Mouse (Mus musculus) G1E (cell line): ENCODE measurements at regions not wholly inside any gene's neighbourhood (a gene's known extent, or its start where the extent isn't known, plus 50 kb on each side); places are given as distances from the start of the nearest gene placed in this dataset.

Source experiments
- ATAC-seq: 2 replicates; pipeline ENCODE4 v1.8.0; 2016; ENCODE audit warnings: mild to moderate bottlenecking; ENCODE audit not compliant: insufficient number of reproducible peaks, poor library complexity, low FRiP score, severe bottlenecking; ENCODE audit errors: extremely low read depth
- DNase-seq: peaks from one replicate; pipeline ENCODE4 v3.0.0; 2012; ENCODE audit warnings: low spot score
- H3K27me3 ChIP-seq: 2 replicates; pipeline ENCODE4 v1.6.1; 2012; ENCODE audit warnings: mild to moderate bottlenecking, low read length, inconsistent platforms; ENCODE audit not compliant: insufficient read depth
- H3K36me3 ChIP-seq: replicated peaks from 2 replicates; pipeline ENCODE3; 2012; ENCODE audit warnings: mild to moderate bottlenecking, inconsistent platforms
- H3K4me1 ChIP-seq: 2 replicates; pipeline ENCODE4 v1.6.1; 2012; ENCODE audit warnings: low read depth, low read length, inconsistent platforms, mixed read lengths; ENCODE audit not compliant: insufficient read depth
- H3K4me3 ChIP-seq: 2 replicates; pipeline ENCODE4 v1.5.1; 2012; ENCODE audit warnings: low read depth, mild to moderate bottlenecking, inconsistent platforms, low read length, moderate library complexity, mixed read lengths
- H3K9me3 ChIP-seq: replicated peaks from 2 replicates; pipeline ENCODE4 v1.6.1; 2012; ENCODE audit warnings: inconsistent platforms
- CTCF ChIP-seq: IDR thresholded peaks from 2 replicates; pipeline ENCODE4 v1.5.1; 2012; ENCODE audit warnings: low read depth, low read length, inconsistent platforms, mixed read lengths
- GATA1 ChIP-seq: IDR thresholded peaks from 2 replicates; pipeline ENCODE4 v1.6.1; 2012; ENCODE audit warnings: borderline replicate concordance, low read length, inconsistent platforms, mixed read lengths
- GATA2 ChIP-seq: IDR thresholded peaks from 2 replicates; pipeline ENCODE4 v1.6.1; 2012; ENCODE audit warnings: low read depth, low read length, inconsistent platforms, borderline replicate concordance
- POLR2AphosphoS5 ChIP-seq: IDR thresholded peaks from 2 replicates; pipeline ENCODE4 v1.6.1; 2012; ENCODE audit warnings: low read depth, low read length, inconsistent platforms; ENCODE audit not compliant: insufficient replicate concordance
- TAL1 ChIP-seq: conservative IDR thresholded peaks from 2 replicates; pipeline ENCODE4 v1.6.1; 2012; ENCODE audit warnings: low read depth, low read length, inconsistent platforms, mixed read lengths

DNA sequence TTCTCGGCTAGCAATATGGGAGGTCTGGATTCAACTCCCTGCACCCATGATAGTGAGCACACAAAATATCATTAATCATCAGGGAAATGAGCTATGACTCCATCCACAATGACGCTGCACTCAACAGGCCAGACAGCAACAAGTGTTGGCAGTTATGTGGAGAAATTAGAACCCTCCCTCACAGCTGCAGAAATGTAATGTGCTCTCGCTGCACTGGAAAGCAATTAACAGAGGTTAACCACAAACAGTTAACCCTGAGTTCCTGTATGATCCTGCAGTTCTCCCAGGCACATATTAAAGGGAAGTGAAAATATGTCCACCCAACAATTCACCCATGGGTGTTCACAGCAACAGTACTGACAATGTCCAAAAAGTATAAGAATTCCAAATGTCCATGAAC lies 54.0 kb upstream of the Jade2 start:
- no peak for DNase-seq
- H3K27me3 ChIP-seq = peaks cover 12% of the 10 kb centered on the region; the same call in 1 of the 2 replicates
- TF ChIP-seq GATA1 = no peak
- peaks cover 4% of the 10 kb centered on the region; the same call in 1 of the 2 replicates for H3K4me1 ChIP-seq
- H3K9me3 ChIP-seq = no peaks in the 10 kb centered on the region
- ATAC-seq = no peak
- H3K4me3 ChIP-seq = no peak overlapping the region
- no peaks in the 10 kb centered on the region for H3K36me3 ChIP-seq

DNA sequence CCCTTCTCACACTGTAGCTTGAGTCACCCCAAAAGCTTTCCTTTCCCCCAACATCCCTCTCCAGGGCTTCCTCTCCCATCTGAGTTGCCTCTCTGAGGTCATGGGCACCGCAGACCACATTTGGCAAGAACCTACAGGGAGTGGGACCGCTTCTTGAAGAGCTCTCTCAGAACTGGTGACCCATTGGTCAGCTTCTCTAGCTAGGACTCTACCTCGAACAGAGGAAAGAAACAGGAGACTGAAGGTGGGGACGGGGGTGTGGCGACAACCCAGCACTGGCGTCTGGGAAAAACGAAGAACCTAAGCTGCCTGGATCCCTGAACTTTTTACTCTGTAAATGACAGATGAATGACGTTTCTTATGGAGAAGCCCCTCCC lies 51.8 kb upstream of the Cdkn2aipnl start:
- peaks cover 9% of the 10 kb centered on the region for H3K4me1 ChIP-seq
- no peak overlapping the region for H3K4me3 ChIP-seq
- no peak for ATAC-seq
- no peak for TF ChIP-seq GATA1
- no peaks in the 10 kb centered on the region for H3K36me3 ChIP-seq
- H3K27me3 ChIP-seq = peaks cover 15% of the 10 kb centered on the region
- DNase-seq = no peak
- no peaks in the 10 kb centered on the region for H3K9me3 ChIP-seq

DNA sequence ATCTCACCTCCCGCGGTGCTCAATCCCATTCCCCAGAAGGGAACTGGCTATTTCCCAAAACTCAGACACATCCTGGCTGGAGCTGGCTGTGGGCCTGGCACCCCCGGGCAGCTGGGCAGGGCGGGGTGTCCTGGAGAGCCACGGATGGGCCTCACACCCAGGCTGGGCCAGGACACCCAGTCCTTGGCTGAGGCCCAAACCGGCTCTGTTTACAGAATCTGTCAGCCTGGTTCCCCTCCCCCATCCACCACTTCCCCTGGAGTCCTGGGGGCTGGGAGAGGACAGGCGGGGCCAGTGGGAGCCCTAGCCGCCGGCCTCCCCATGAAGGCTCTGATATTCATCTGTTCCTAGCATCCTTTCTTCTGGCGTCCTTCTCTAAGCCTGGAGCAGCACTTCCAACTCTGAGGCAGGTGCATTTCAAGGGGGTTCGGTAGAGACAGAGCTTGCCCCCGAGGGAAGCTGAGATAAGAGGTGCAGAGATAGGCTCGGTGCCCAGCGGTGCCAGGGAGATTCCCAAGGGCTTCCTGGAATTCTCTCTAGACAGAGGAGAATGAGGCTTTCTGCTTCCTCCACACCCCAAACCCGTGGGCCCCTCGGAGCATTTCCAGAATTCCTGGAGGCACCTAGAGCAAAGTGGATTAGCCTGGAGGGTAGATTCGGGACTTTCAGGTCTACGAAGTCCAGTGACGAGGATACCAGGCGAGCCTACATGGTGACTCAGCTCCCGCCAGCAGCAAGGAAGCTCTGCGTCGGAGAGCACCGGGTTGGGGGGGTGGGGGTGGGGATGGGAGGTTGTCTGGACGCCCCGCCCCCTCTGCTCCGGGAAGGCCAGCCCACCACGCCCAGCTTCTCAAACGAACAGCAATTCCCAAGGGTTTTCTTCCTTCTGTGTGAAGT lies 51.2 kb upstream of the Cdkn2aipnl start:
- no peaks in the 10 kb centered on the region for H3K36me3 ChIP-seq
- peaks cover 15% of the 10 kb centered on the region for H3K27me3 ChIP-seq
- ATAC-seq = no peak
- H3K4me3 ChIP-seq = no peak overlapping the region; the same call in 1 of the 2 replicates
- peak; percentile 12 for DNase-seq
- no peaks in the 10 kb centered on the region for H3K9me3 ChIP-seq
- H3K4me1 ChIP-seq = peaks cover 9% of the 10 kb centered on the region
- no peak for TF ChIP-seq CTCF
- TF ChIP-seq POLR2AphosphoS5 = no peak
- TF ChIP-seq TAL1 = no peak
- no peak for TF ChIP-seq GATA1
- TF ChIP-seq GATA2 = no peak
